Mouse (Mus musculus) kidney, embryonic 15.5 days (tissue): Measurements from ENCODE around the gene Lce3c. TPM values are rescaled to one million over a fixed set of nuclear protein-coding genes. Genes with fewer than 3 reads are reported as not detected.

Experiments
- polyA plus RNA-seq: library from polyadenylated mRNA; unstranded; fragments of >200 nt; fragmentation: Nextera tagmentation; extraction: Ambion mirVana; gene quantifications from 2 replicates; pipeline ENCODE4 v1.2.1, GENCODE M21; 2015

Gene Lce3c
- polyA plus RNA-seq, 1 experiment from 2014 or later: not detected

Other genes with a start within 250 kb of the Lce3c start
- gene Lce1e, start 235.4 kb upstream of the Lce3c start, polyA plus RNA-seq: not detected in 2 replicates
- gene Lce1f, start 224.1 kb upstream of the Lce3c start, polyA plus RNA-seq: not detected in 2 replicates
- gene Gm38119, start 205.4 kb upstream of the Lce3c start, polyA plus RNA-seq: not detected in 2 replicates
- not detected in 2 replicates for gene Lce1g, start 192.1 kb upstream of the Lce3c start, polyA plus RNA-seq
- not detected in 2 replicates for gene Lce1h, start 179.4 kb upstream of the Lce3c start, polyA plus RNA-seq
- not detected in 2 replicates for gene Lce1i, start 165.6 kb upstream of the Lce3c start, polyA plus RNA-seq
- not detected in 2 replicates for gene Lce1j, start 154.0 kb upstream of the Lce3c start, polyA plus RNA-seq
- not detected in 2 replicates for gene Lce1k, start 136.6 kb upstream of the Lce3c start, polyA plus RNA-seq
- gene Kprp, start 117.2 kb upstream of the Lce3c start, polyA plus RNA-seq: not detected in 2 replicates
- not detected in 2 replicates for gene Lce1l, start 93.2 kb upstream of the Lce3c start, polyA plus RNA-seq
- not detected in 2 replicates for gene 2310050C09Rik, start 74.3 kb upstream of the Lce3c start, polyA plus RNA-seq
- not detected in 2 replicates for gene Lce3a, start 18.3 kb upstream of the Lce3c start, polyA plus RNA-seq
- not detected in 2 replicates for gene Lce3b, start 11.5 kb upstream of the Lce3c start, polyA plus RNA-seq
- not detected in 2 replicates for gene Lce3d, start 12.9 kb downstream of the Lce3c start, polyA plus RNA-seq
- not detected in 2 replicates for gene Lce3e, start 22.6 kb downstream of the Lce3c start, polyA plus RNA-seq
- gene Lce3f, start 47.7 kb downstream of the Lce3c start, polyA plus RNA-seq: not detected in 2 replicates
- gene Crct1, start 71.2 kb downstream of the Lce3c start, polyA plus RNA-seq: 0.45 and 0.64 TPM in 2 replicates
- gene Lce1m, start 74.6 kb downstream of the Lce3c start, polyA plus RNA-seq: not detected in 2 replicates
- 0.22 TPM in 1 of 2 replicates, not detected in the other for gene Gm4858, start 124.3 kb downstream of the Lce3c start, polyA plus RNA-seq
- 0.10 TPM in 1 of 2 replicates, not detected in the other for gene Crnn, start 200.3 kb downstream of the Lce3c start, polyA plus RNA-seq